Mouse (Mus musculus) myocyte (in vitro differentiated cells): ENCODE measurements around the gene Plin2.

Experiments used
- CEBPB ChIP-seq: IDR thresholded peaks from 2 replicates; pipeline ENCODE4 v1.6.1; 2011; ENCODE audit warnings: mild to moderate bottlenecking, moderate library complexity; ENCODE audit not compliant: poor library complexity, insufficient read depth, severe bottlenecking
- MAX ChIP-seq: IDR thresholded peaks from one replicate; pipeline ENCODE4 v1.6.1; 2011; ENCODE audit warnings: low read depth, mild to moderate bottlenecking, control low read depth
- MYOG ChIP-seq, 3 experiments: IDR thresholded peaks; one replicate each; pipeline ENCODE4 v1.6.1; 2011; ENCODE audit warnings: control low read depth in 2 of 3, low read depth in 2 of 3, mild to moderate bottlenecking in 2 of 3; ENCODE audit not compliant: insufficient read length in 2 of 3, control insufficient read depth in 1 of 3, insufficient read depth in 1 of 3
- POLR2A ChIP-seq: IDR thresholded peaks from one replicate; pipeline ENCODE4 v1.6.1; 2011; ENCODE audit warnings: low read depth, mild to moderate bottlenecking, control low read depth, moderate library complexity; ENCODE audit not compliant: insufficient read length
- REST ChIP-seq: IDR thresholded peaks from one replicate; pipeline ENCODE4 v1.6.1; 2011; ENCODE audit warnings: mild to moderate bottlenecking, control low read depth, moderate library complexity; ENCODE audit not compliant: insufficient read depth, insufficient read length
- TCF12 ChIP-seq: IDR thresholded peaks from one replicate; pipeline ENCODE4 v1.6.1; 2011; ENCODE audit warnings: mild to moderate bottlenecking, control low read depth; ENCODE audit not compliant: poor library complexity, insufficient read depth, severe bottlenecking
- TCF3 ChIP-seq: IDR thresholded peaks from one replicate; pipeline ENCODE4 v1.6.1; 2011; ENCODE audit warnings: low read depth, control low read depth; ENCODE audit not compliant: insufficient read length
- USF1 ChIP-seq: IDR thresholded peaks from one replicate; pipeline ENCODE4 v1.6.1; 2011; ENCODE audit warnings: low read depth, mild to moderate bottlenecking, control low read depth, moderate library complexity

DNA sequence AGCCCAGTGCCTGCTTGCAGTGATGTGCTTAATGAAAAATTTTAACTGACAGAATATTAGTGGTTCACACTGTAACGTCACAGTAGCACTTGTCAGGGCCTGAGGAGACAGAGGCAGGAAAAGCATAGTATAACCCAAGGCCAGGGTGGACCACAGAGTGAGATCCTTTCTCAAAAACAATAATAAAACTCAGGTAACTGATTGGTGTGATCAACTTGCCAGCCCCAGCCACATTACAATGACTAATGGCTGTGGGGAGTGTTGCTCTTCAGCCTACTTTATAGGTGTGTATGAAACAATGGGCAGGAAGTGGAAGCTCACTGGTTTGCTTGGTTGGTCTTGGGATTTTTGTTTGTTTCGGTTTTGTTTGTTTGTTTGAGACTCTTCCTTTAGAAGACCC, 43.7 kb upstream of the Plin2 start:
- TF ChIP-seq POLR2A, result no peak
- no peak for TF ChIP-seq USF1
- TF ChIP-seq TCF12, result no peak
- no peak for TF ChIP-seq MAX
- TF ChIP-seq CEBPB, result no peak
- TF ChIP-seq REST, result no peak
- TF ChIP-seq MYOG (IDR thresholded peaks at IDR 0.05; ENCODE audit: control insufficient read depth in 1 of 3, insufficient read depth in 1 of 3, insufficient read length in 2 of 3, low read depth in 2 of 3), result no peak
- TF ChIP-seq TCF3, result no peak
